Mouse (Mus musculus): ENCODE results near the gene Olfr744.
"Not testable (repeated sequence)": the region's sequence is repeated elsewhere in the genome, so short reads cannot be mapped to it uniquely, and the experiment has no call there.

The Olfr744 gene

GRCm38 (mm10) chr14:50614579-50614978, at the start of gene Olfr744:
Gene Olfr744, plus strand, starts transcription at chr14:50614879.
- CTCF ChIA-PET: no interaction called here

- CTCF ChIA-PET: not testable (repeated sequence)
Measured at GRCm38 (mm10) chr14:50573056-50573455, 41.6 kb upstream of the Olfr744 start.

GRCm38 (mm10) chr14:50639088-50639487, 24.4 kb downstream of the Olfr744 start, which contains the start of gene Olfr745:
Gene Olfr745, plus strand, starts transcription at chr14:50639388.
- CTCF ChIA-PET: no interaction called here

GRCm38 (mm10) chr14:50646783-50647182, 32.1 kb downstream of the Olfr744 start, which contains the start of gene Olfr746:
Gene Olfr746, plus strand, starts transcription at chr14:50647083.
- CTCF ChIA-PET: no interaction called here
